In genomic region chr10:125612773-125613172, GRCm38 (mm10) we compare ENCODE assay signal across 19 mouse cellular contexts.
"Had no signal": no experiment of that assay in that cellular context is flagged by ENCODE, and none has a peak within 500 bp of the region (broad histone marks: within the 10 kb centered on the region; RNA-seq: fewer than 3 reads in every experiment).

No protein-coding gene starts in this region.

- H3K27ac ChIP-seq: liver, embryonic 15.5 days; lung, embryonic 15.5 days; macrophage; midbrain, embryonic 13.5 days; midbrain, embryonic 15.5 days; neural tube, embryonic 12.5 days; stomach, embryonic 15.5 days; stomach, postnatal 0 days had no signal

- ATAC-seq: liver, postnatal 0 days; lung, postnatal 0 days; midbrain, embryonic 13.5 days; midbrain, embryonic 15.5 days had no signal

- DNase-seq: liver, postnatal 0 days; lung, adult 2 months; lung, postnatal 14 days; lung, postnatal 36 days; right cerebral cortex, postnatal 14 days; thymus, adult 18-20 months; thymus, postnatal 14 days; thymus, postnatal 36 days had no signal

- H3K27me3 ChIP-seq: liver, embryonic 15.5 days; lung, embryonic 15.5 days; megakaryocyte, embryonic 14.5 days; midbrain, embryonic 13.5 days; midbrain, embryonic 15.5 days; neural tube, embryonic 12.5 days; stomach, embryonic 15.5 days had no signal

- H3K36me3 ChIP-seq: liver, embryonic 15.5 days; lung, embryonic 15.5 days; midbrain, embryonic 13.5 days; midbrain, embryonic 15.5 days; neural tube, embryonic 12.5 days; stomach, embryonic 15.5 days had no signal

- H3K9ac ChIP-seq: liver, embryonic 15.5 days; liver, postnatal 0 days; lung, embryonic 15.5 days; midbrain, embryonic 13.5 days; midbrain, embryonic 15.5 days; neural tube, embryonic 12.5 days; stomach, embryonic 15.5 days had no signal

- H3K4me2 ChIP-seq: liver, embryonic 15.5 days; lung, embryonic 15.5 days; midbrain, embryonic 11.5 days; midbrain, embryonic 13.5 days; midbrain, embryonic 15.5 days; neural tube, embryonic 12.5 days; stomach, embryonic 15.5 days had no signal

- H3K9me3 ChIP-seq: liver, embryonic 15.5 days; lung, embryonic 15.5 days; midbrain, embryonic 13.5 days; midbrain, embryonic 15.5 days; neural tube, embryonic 12.5 days; stomach, embryonic 15.5 days had no signal

- H3K4me1 ChIP-seq: liver, embryonic 15.5 days; lung, embryonic 15.5 days; megakaryocyte, embryonic 14.5 days; neural tube, embryonic 12.5 days; stomach, embryonic 15.5 days had no signal

- H3K4me3 ChIP-seq: liver, embryonic 15.5 days; lung, embryonic 15.5 days; megakaryocyte, embryonic 14.5 days; midbrain, embryonic 13.5 days; midbrain, embryonic 15.5 days; neural tube, embryonic 12.5 days; stomach, embryonic 15.5 days had no signal
